Mouse (Mus musculus): Measurements from ENCODE around the gene Gm1140. TPM values are rescaled to one million over a fixed set of nuclear protein-coding genes. Genes with fewer than 3 reads are reported as not detected.

The Gm1140 gene
- total RNA-seq (2023): not detected in 4 replicates

GRCm38 (mm10) chrX:67693462-67693861 lies at the start of gene Gm1140:
Gene Gm1140, minus strand, starts transcription at chrX:67693562.

GRCm38 (mm10) chrX:67695398-67695797 lies 2.0 kb upstream of the Gm1140 start, which contains the start of gene Gm14692:
Gene Gm14692, plus strand, starts transcription at chrX:67695698.

Other genes starting within 250 kb of the Gm1140 start
- gene Gm14692, start 2.1 kb upstream of the Gm1140 start, total RNA-seq (2023): not detected in 4 replicates
- not detected in 4 replicates for gene 4933436I01Rik, start 227.9 kb upstream of the Gm1140 start, total RNA-seq (2023)